Mouse (Mus musculus): ENCODE measurements around the gene Cyb5r3. TPM values are rescaled to one million over a fixed set of nuclear protein-coding genes. Genes with fewer than 3 reads are reported as not detected.

Gene Cyb5r3
- 146 TPM for polyA plus RNA-seq (2014; fragmentation: Illumina TruSeq; extraction: RNeasy Lipid Tissue Mini Kit (QIAGEN cat#74804); ENCODE audit: low read depth, low replicate concordance)

GRCm38 (mm10) chr15:83172492-83173429 is at the start of gene Cyb5r3:
Cyb5r3 (minus strand) TSS chr15:83172592.

GRCm38 (mm10) chr15:83149196-83150072 is 23.0 kb downstream of the Cyb5r3 start, which contains the start of gene Poldip3:
Poldip3 (minus strand) TSS chr15:83149384.

GRCm38 (mm10) chr15:83122566-83123145 is 49.7 kb downstream of the Cyb5r3 start, which contains the start of gene Rrp7a:
Rrp7a (minus strand) TSS chr15:83122801.

Other genes starting within 250 kb of the Cyb5r3 start
- gene Tcf20, start 184.7 kb downstream of the Cyb5r3 start, polyA plus RNA-seq (2014; fragmentation: Illumina TruSeq; extraction: RNeasy Lipid Tissue Mini Kit (QIAGEN cat#74804); ENCODE audit: low read depth, low replicate concordance), result 17.3 TPM
- gene Nfam1, start 139.3 kb downstream of the Cyb5r3 start, polyA plus RNA-seq (2014; fragmentation: Illumina TruSeq; extraction: RNeasy Lipid Tissue Mini Kit (QIAGEN cat#74804); ENCODE audit: low read depth, low replicate concordance), result 6.8 TPM
- 62.2 TPM for gene Serhl, start 83.1 kb downstream of the Cyb5r3 start, polyA plus RNA-seq (2014; fragmentation: Illumina TruSeq; extraction: RNeasy Lipid Tissue Mini Kit (QIAGEN cat#74804); ENCODE audit: low read depth, low replicate concordance)
- gene Rrp7a, start 49.8 kb downstream of the Cyb5r3 start, polyA plus RNA-seq (2014; fragmentation: Illumina TruSeq; extraction: RNeasy Lipid Tissue Mini Kit (QIAGEN cat#74804); ENCODE audit: low read depth, low replicate concordance), result 44.0 TPM
- 54.4 TPM for gene Poldip3, start 23.2 kb downstream of the Cyb5r3 start, polyA plus RNA-seq (2014; fragmentation: Illumina TruSeq; extraction: RNeasy Lipid Tissue Mini Kit (QIAGEN cat#74804); ENCODE audit: low read depth, low replicate concordance)
- 14.6 TPM for gene A4galt, start 79.2 kb upstream of the Cyb5r3 start, polyA plus RNA-seq (2014; fragmentation: Illumina TruSeq; extraction: RNeasy Lipid Tissue Mini Kit (QIAGEN cat#74804); ENCODE audit: low read depth, low replicate concordance)
- 39.2 TPM for gene Arfgap3, start 177.7 kb upstream of the Cyb5r3 start, polyA plus RNA-seq (2014; fragmentation: Illumina TruSeq; extraction: RNeasy Lipid Tissue Mini Kit (QIAGEN cat#74804); ENCODE audit: low read depth, low replicate concordance)

Data from adipose tissue, adult 10 weeks (tissue).